Mouse (Mus musculus) monocyte, adult 2 months (primary cell): Measurements from ENCODE around the gene Adamts1.

Experiments used
- DNase-seq, 2 experiments: peaks; one replicate each; pipeline ENCODE4 v3.0.0; 2022; ENCODE audit warnings: low spot score in 2 of 2, low read depth in 1 of 2

Gene Adamts1

DNA sequence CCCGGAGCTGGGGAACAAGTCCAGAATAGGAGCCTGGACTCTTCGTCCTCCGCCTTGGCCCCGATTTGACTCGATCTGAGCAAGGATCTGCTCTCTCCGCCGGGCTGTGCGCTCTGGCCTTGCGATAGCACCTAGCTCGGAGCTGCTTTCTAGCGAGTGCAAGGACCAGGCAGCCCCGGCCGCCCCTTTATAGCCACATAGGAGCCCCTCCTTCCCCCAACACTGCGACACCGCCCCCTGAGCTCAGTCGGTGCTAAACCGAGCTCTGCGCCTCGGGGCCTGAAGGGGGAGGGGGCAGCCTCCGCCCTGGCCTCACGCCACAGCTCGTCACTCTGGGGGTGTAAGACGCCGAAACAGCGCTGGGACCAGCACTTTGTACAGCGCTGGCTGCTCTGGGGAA, at the start of gene Adamts1:
Gene Adamts1 (minus strand): TSS at position 160 of the 400 bp plus-strand sequence.
- DNase-seq, result no peak

DNA sequence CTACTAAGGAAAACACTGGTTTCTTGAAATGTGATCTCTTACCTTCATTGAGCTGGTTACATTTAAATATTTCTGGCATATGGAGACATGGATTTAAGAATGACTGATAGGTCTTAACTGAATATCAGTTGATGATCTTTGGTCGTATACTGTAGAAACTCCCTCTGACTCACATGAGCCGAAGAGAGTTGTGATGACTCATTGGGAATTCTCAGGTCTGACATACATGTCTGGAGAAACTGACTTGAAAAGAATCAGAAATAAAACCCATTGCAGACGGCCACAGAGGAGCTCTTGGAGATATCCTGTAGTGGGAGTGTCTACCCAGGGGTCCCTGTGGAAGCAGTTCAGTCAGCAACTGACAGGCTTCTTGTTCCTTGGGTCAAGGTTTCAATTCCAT, 24.2 kb upstream of the Adamts1 start:
- DNase-seq, result no peak

DNA sequence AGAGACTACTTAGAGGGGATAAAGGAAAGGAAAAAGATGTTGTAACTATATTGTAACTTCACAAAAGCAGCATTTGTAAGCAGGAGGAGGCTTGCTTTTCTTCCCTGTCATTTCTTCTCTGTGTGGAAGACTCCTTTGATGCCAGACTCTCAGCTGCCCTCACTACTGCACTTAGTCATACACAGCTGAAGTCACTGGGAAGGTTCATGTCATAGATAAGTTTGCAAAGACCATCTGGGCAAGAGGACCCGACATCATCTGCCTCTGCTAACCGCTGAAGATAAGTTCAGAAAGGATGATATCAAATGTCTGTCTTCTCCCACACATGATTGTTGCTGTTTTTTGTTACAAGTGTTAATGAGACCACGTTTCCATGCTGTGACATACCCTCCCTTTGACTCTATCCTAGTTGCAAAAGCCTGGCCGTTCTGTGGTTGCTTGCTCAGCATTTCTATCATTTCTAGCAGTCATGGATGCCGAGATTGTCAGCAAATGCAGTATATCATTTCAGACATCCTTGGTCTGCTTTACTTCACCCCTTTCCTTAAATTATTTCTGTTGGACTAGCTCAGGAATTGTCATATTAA, 19.5 kb upstream of the Adamts1 start:
- DNase-seq, result no peak

DNA sequence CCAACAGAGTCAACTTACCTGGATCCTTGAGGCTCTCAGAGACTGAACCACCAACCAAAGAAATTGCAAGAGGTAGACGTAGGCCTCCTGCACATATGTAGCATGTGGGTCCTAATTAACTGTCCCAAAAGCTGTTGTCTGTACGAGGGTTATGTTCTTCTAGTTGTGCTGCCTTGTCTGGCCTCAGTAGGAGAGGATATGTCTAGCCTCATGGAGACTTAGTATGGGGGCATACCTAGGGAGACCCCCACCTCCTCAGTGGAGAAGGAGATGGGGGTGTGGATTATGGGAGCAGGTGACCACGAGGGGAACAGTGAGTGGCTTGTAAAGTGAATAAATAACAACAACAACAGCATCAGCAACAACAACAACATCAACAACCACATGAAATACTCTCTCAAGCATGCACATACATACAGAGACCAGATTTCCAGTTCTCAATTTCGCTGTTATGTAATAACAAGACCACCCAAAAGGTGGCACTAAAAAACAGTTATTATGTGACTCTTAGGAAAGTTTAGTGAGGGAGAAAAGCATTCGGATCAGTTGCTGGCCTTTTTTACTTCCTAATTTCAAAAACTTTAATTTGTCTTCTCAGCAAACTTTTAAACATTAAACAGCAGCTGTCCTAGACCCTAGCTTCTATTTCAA, 17.0 kb upstream of the Adamts1 start:
- DNase-seq, result no peak

DNA sequence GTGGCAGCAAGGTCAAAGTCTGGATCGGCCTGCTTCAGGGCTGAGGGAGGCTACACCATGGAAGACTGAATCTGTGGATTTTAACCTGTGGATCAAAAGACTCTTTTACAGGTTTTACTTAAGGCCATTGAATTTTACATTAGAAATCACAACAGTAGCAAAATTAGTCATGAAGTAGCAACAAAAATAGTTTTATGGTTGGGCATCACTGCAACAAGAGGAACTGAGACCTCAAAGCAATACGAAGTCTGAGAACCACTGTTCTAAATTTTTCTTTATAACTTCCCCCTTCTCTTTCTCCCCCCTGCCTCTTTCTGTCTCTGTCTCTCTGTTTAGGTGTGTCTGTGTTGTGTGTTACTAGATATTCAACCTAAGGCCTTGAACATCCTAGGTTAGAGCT, 11.2 kb upstream of the Adamts1 start:
- DNase-seq, result no peak

DNA sequence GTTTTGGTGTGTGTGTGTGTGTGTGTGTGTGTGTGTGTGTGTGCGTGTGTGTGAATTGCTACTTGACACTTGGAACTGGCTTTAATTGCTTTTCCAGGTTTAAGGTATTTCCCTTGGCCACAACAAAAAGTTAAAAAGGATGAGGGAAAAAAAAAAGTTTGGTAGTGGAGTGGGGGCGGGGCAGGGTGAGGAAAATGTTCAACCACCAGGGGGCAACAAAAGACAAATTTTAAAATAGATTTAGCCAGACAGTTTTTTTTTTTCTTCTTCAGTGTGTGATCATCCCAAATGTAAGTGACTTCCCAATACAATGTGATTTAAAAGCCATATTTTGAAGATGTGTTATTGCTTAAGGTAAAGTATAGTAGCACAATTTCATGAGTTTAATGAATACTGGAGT, 4.7 kb upstream of the Adamts1 start:
- DNase-seq, result no peak

DNA sequence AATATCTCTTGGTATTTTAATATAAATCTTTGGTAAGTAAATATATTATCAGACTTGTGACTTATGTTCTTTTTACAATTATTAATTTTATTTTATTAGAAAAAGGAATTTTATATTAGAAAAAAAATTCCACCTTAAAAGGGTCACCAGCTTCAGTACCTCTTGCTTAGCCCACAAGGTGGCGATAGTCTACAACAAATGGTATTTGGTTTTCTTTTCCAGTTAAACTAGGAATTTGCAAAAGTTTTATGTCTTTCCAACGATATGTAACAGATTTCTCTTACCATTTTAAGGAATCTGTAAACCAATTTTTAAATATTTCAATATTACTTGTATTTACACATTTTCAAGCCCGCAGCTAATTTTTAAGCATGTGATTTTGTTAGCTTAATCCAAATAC, 4.2 kb upstream of the Adamts1 start:
- no peak for DNase-seq

DNA sequence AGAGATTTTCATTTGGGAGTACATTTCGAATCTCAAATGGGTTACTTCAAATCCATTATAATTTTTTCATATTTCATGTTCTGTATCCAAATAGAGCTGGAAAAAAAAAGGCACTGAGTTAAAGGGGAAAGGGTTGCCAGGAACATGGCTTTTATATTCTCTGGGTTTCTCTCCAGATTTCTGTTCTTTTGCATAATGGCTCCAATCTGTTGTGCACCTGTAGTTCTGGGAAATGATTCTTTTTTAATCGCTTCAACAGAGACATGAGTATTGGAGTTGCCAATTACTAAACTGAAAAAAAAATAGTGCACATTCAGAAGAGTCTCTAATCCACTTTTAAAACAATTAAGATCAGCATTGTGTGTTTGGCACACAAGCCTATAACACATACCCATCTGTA, 2.7 kb upstream of the Adamts1 start:
- no peak for DNase-seq

DNA sequence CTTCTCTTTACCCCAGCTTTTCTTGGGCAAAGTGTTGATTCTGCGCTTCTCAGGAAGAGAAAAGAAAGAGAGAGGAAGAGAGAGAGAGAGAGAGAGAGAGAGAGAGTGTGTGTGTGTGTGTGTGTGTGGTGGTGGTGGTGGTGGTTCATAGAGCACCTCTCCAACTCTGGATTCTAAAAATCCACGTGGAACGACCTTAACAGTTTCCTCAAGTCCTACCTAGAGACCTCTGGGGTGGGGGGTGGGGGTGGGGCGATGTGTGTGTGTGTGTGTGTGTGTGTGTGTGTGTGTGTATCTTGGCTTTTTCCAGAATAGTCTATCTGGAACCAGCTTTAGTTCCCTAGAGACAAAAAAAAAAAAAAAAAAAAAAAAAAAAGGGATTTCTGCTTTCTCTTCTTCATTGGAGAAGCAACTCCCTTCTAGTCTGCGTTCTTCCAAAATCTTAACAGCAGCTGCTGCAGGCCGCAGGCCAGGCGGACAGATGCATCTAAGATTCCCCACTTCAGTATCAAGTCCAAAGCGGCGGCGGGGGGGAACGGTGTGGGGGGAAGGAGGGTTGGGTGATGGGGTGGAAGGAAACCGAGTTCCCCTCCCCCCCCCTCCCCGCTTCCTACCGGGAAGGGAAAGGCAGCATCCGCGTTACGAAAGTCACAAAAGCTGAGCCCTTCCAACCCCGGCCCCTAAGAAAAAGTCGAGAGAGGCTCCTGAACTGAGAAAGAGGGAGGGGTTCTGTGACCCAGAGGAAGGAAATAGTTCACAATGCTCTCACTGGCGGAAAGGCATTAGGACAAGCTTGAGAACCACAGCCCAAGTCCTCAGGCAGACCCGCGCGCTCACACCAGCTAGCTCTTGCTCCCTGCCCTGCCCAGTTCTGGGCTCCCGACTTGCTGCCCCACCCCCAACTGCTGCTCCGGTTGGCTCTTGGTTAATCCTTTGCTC, 969 bp upstream of the Adamts1 start:
- DNase-seq, result no peak

DNA sequence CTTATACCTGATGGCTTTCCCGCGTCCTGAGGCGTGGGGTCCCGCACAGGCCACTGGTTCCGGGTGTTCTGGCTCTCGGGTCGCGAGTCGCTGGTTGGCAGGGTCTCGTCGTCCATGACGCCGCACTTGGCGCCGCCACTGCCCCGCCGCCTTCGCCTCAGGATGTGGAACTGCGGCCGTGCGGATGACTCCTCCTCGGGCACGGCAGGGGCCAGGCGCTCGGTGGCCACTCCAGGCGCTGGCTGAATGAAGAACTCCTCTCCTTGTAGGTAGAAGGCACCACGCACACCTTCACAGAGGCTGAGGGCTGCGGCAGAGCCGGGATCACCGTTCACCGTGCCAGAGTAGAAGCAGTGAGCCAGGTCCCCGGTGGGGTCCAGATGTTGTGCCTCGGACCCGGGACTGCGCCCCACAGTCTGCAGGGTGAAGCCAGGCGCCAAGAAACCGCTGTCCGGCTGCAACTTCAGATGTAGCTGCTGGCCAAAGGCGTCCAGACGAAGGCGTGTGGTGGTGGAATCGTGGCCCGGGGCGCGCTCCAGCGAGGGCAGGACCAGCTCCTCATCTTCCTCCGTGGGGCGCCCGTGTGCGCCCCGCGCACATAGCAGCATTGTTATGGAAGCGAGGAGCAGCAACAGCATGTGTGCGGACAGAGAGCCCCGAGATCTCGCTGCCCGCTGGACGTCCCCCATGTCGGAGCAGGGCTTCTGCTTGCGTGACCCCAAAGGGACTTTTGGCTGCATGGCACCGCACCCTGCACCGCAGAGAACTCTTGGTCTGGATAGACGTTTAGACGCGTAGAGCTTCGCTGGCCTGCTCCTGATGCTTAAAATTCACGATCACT, 722 bp downstream of the Adamts1 start:
- DNase-seq, result no peak

DNA sequence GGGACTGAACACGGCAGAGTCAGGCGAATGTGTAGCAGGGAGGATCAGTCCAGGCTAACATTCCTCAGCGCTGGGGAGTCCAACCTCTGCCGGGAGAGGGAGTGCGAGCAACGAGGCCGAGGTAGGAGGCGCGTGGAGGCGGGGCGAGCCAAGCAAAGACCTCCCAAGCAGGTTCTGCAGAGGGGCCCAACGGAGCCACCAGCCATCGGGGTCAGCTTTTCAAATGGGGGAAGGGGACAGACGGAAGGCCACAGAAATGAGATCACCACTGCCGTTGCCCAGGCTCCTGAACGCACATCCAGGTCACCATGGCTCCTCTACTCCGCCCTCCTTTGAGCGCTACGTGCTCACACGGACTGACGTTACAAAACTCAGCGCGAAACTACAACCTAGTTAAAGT, 1.7 kb downstream of the Adamts1 start:
- no peak for DNase-seq

DNA sequence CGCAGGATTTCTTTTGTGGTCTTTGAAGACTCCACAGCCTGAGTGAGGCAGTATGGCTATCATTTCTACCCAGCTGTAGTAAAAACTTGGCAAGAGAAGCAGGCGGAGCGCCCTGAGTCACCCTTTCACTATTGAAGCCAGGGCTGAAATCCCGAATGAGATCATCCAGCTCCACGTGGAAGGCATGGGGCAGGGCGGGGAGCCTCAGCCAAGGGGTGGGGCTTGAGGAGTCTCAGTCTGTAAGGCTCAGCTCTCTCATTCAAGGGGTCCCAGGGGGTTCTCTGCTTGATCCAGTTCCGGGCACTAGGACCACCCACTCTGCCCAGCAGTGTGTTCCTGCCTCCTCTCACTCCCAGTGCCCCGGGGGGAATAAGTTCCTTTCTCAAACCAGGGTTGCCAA, 2.2 kb downstream of the Adamts1 start:
- no peak for DNase-seq

DNA sequence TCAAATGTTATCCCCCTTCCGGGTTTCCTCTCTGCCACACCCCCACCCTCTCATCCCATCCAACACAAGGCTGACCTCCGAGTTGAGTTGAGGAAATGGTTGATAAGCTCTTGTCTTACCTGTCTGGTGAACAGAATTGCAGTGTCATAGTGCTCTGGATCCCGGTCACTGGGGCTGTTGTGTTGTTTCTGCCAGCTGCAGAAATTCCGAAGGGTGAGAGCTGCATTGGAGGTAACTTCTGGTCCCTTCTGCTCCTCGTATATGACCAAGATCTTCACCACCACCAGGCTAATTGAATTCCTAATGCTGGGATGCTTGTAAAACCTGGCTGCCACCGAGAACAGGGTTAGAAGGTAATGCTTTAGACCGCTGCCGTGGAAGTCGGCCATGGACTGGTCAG, 2.9 kb downstream of the Adamts1 start:
- no peak for DNase-seq

DNA sequence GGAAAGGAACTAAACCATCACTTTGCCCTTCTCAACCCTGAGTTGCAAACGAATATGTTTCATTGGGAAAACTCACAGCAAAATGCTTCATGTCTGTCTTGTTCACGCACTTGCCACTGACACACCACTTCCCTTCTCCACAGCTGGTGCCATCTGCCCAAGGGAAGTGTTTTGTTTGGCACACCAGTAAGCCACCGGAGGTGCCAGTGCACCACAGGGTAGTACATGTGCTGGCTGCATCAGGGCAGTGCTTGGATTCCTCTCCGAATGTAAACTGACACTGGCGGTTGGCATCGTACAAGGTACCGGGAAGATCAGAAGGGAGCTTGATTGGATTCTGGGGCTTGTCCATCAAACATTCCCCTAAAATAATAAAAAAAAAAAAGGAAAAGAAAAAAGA, 4.6 kb downstream of the Adamts1 start:
- no peak for DNase-seq

DNA sequence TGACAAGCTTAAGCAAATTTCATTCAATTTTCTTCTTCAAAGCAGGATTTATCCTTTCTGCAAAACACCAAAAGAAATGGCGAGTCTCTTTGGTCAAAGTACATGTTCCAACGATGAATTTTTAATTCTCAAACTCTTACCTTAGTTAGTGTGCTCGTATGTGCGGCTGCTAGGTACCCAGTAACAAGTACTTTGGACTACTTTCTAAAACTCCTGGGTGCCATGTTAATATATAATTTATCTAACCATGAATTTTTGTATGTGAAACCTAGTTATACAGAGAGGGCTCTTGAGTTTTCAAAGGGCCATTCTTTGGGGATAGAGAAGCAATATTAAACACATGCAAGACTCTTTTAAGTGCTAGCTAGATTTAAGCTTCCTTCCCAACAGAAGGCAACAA, 5.8 kb downstream of the Adamts1 start:
- no peak for DNase-seq

DNA sequence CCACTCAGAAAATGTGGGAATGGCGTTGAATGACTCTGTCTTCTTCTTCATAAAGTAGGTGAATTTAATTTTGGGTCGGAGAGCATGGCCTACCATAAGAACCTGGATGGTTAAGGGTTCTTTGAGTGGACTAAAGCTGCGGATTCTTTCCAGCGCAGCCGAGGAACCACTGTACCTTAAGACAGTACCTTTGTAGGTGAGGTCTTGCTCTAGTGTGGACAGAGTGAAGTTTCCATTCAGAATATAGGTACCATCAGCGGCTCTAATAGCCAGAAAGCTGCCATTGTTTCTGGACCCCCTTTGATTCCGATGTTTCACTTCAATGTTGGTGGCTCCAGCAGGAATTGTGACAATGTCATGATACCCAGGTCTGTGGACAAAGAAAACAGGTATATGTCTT, 7.2 kb downstream of the Adamts1 start:
- DNase-seq, result no peak

DNA sequence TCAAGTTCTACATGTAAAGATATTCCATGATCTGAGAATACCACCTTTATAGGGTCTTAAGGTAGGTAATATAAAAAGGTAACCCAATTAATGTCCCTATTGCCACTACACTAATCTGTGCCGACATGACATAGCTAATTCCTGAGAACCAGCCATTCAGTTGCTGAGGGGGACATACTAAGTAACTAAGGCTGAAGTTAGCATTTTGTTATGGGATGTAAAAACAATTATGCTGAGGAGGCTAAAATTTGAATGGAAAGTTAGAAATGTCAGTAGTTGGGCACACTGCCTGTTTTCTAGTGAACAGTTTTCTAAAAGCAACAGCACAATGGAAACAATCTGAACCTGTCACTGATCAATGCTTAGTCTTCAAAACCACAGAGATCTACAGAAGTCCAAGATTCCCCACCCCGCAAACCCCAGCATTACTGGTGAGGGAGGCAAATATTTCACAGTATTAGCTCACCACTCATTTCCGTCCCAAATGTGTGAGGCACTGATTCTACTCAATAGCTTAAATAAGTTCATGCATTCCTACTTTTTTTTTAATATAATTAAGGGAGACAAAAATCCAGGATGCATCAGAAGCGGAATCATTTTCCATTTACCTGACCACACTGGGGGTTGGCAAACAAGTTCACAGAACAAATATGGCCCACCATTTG, 9.6 kb downstream of the Adamts1 start:
- no peak for DNase-seq

DNA sequence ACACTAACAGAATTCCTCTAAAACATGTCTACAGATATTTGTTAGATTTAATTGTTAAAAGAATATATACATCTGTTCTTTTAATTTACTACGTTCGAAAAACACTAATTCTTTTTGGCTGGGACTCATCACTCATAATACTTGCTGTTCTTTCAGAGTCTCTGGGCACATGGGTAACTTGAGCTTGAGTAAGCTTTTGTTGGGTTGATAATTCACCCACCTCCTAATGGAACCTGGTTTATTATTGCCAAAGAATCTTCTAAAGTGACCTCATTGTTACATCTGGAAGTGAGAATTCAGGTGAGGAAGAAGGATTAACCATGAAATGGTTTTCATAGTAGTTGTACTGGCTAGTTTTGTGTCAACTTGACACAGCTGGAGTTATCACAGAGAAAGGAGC, 21.8 kb downstream of the Adamts1 start:
- DNase-seq, result no peak

DNA sequence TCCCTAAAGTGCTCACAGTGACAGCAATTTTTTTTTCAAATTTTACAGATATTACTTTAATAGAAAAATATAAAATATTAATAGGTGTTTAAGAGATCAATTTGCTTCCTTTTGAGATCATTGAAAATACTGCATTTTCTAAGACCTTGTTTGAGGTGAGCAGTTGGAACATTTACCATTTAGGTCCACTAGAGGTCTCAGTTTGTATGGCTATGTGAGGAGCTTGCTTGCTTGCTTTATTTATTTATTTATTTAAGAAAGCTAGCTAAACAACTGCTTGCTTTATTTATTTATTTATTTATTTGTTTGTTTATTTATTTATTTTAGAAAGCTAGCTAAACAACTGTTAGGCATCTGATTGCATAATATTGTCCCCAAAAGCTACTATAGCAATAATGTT, 23.1 kb downstream of the Adamts1 start:
- no peak for DNase-seq

DNA sequence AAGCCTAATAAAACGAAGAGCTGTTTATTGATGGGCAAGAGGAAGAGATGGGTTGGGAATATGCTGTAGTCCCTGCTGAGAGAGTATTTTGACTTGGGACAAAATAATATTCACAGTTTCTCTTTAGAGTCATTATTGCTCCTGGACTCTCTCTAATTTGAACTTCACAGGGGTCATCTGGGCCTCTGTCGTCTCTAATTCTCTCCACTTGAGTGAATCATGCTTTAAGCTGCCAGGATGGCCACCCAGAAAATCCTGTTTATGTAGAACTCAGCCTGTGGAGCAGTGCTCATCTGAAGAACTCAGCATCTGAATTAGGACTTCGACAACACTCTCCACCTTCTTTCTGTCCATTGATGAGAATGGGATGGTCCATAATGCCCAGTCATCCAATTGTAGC, 30.6 kb downstream of the Adamts1 start:
- no peak for DNase-seq

DNA sequence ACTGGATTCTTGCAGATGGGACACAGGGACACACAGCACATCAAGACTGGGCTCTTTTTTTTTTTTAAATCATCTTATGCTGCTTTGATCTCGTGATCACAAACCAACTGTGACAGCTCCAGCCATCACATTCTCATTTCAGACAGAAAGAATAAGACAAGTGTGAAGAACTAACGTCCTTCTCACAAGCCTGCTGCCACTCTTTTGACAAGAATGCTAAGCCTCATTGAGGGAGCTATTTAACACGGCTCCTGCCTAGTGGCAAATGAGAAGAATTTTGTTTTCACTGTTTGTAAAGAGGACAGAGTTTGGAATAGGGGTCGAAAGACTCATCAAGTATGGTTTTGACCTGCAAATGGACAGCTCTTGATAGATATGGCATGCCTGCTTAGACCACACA, 35.6 kb downstream of the Adamts1 start:
- no peak for DNase-seq
